Mouse (Mus musculus) embryonic facial prominence, embryonic 13.5 days (tissue): ENCODE measurements around the gene Tmsb15l. TPM values are rescaled to one million over a fixed set of nuclear protein-coding genes. Genes with fewer than 3 reads are reported as not detected.
"Not testable (repeated sequence)": the region's sequence is repeated elsewhere in the genome, so short reads cannot be mapped to it uniquely, and the experiment has no call there.

Source experiments
- ATAC-seq: fragments of 200-750 bp; cut with Nextera tagmentation; 2 replicates; pipeline ENCODE4 v1.8.0; 2017; ENCODE audit warnings: low read depth; ENCODE audit not compliant: insufficient number of reproducible peaks, insufficient read depth, low FRiP score, low TSS enrichment
- H3K27ac ChIP-seq: fragments of 300-500 bp; sonication (generic); 2 replicates; pipeline ENCODE4 v1.5.1; 2015; ENCODE audit warnings: moderate library complexity, mild to moderate bottlenecking, inconsistent platforms
- H3K27me3 ChIP-seq: fragments of 300-500 bp; sonication (generic); 2 replicates; pipeline ENCODE4 v1.6.1; 2015; ENCODE audit warnings: mild to moderate bottlenecking, inconsistent platforms
- H3K36me3 ChIP-seq: fragments of 300-500 bp; sonication (generic); 2 replicates; pipeline ENCODE4 v1.6.1; 2015; ENCODE audit warnings: mild to moderate bottlenecking, inconsistent platforms
- H3K4me1 ChIP-seq: fragments of 300-500 bp; sonication (generic); 2 replicates; pipeline ENCODE4 v1.6.1; 2015; ENCODE audit warnings: inconsistent platforms
- H3K4me2 ChIP-seq: fragments of 300-500 bp; sonication (generic); 2 replicates; pipeline ENCODE4 v1.6.1; 2015; ENCODE audit warnings: moderate library complexity, mild to moderate bottlenecking, inconsistent platforms
- H3K4me3 ChIP-seq: fragments of 300-500 bp; sonication (generic); 2 replicates; pipeline ENCODE4 v1.5.1; 2015; ENCODE audit warnings: mild to moderate bottlenecking, inconsistent platforms
- H3K9ac ChIP-seq: fragments of 300-500 bp; sonication (generic); 2 replicates; pipeline ENCODE4 v1.6.1; 2015; ENCODE audit warnings: mild to moderate bottlenecking, inconsistent platforms
- H3K9me3 ChIP-seq: fragments of 300-500 bp; sonication (generic); 2 replicates; pipeline ENCODE4 v1.6.1; 2016; ENCODE audit warnings: inconsistent platforms
- WGBS: fragments of 180-500 bp; shearing (Covaris S2); methylation state at CpG from one replicate; pipeline ENCODE4 v1.1.7; 2015; ENCODE audit warnings: mixed read lengths; 5-methylcytosine and 5-hydroxymethylcytosine counted together
- polyA plus RNA-seq: library from polyadenylated mRNA; unstranded; fragments of >200 nt; fragmentation: Nextera tagmentation; extraction: Ambion mirVana; gene quantifications from 2 replicates; pipeline ENCODE4 v1.2.1, GENCODE M21; 2015

Tmsb15l gene
- polyA plus RNA-seq, 1 experiment from 2014 or later: 5.0 TPM

DNA sequence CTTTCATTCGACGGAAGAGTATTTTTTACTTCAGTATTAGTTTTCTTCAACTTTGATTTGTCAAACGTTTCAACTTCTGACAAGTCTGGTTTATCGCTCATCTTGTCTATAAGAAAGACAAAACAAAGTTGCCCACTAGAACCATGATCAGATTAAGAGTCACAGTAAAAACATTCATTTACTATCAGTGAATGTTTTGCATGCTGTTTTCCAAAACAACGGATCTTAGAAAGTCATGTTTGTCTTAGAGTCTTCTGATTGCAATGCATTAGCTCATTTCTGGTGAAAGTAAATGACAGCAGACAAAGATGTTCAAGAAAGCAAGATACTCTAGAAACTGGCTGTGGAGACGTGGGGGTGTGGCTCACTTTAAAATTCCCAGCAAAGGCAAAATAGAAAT is 1.3 kb downstream of the Tmsb15l start, which contains the start of gene Tmsb15b2:
TSS of gene Tmsb15b2 (minus strand) at position 101 of the 400 bp plus-strand sequence.
- H3K4me2 ChIP-seq: peak within 1 kb of the TSS; percentile 57
- 81% methylated on average over 6 of the region's 6 CpGs for WGBS
- peak within 1 kb of the TSS; percentile 52 for H3K4me3 ChIP-seq
- H3K4me1 ChIP-seq, ATAC-seq, H3K27me3 ChIP-seq, H3K9me3 ChIP-seq, H3K36me3 ChIP-seq, H3K27ac ChIP-seq: not testable (repeated sequence)
- peak within 1 kb of the TSS; percentile 65 for H3K9ac ChIP-seq

DNA sequence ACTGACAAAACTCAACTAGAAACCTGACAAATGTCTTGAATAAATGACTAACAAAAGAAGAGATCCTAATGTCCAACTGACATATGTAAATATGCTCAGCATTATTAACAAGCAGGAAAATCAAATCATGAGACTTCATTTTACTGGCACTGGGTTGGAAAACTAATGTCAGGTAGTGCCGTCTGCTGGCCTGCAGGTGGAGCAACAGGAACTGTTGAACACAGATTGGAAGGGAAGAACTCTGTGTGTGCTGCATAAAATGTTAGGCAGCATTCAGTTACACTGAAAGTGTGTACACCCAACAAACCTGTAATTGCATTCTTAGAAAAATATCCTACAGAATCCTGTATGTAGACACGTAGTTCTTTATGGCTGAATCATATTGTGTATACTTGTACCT is 17.0 kb downstream of the Tmsb15l start:
- H3K27me3 ChIP-seq: no peaks in the 10 kb centered on the region
- no peak for ATAC-seq
- no peak overlapping the region for H3K9ac ChIP-seq
- H3K4me2 ChIP-seq: no peak overlapping the region
- H3K9me3 ChIP-seq: no peaks in the 10 kb centered on the region
- H3K4me3 ChIP-seq: no peak overlapping the region
- no peaks in the 10 kb centered on the region for H3K4me1 ChIP-seq
- 27% methylated on average over 2 of the region's 2 CpGs for WGBS
- no peaks in the 10 kb centered on the region for H3K36me3 ChIP-seq
- no peak overlapping the region for H3K27ac ChIP-seq

DNA sequence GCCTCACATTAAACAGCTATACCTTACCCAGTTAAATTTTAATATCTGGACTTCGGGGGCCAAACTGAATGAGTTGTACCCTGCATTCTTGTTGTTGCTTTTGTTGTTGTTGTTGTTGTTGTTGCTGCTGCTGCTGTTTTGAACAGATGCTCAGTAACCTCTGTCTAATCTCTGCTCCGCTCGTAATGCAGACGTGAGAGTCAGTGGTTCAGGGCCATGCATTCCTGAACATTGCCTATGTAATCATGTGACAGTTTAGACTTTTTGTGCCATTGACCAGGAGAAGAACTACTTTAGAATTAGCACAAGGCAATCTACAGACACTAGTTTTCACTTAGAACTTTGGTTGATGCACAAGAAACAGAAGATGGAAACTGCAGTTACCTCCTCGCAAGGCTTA is 18.4 kb downstream of the Tmsb15l start:
- not testable (repeated sequence) for H3K9ac ChIP-seq, H3K4me1 ChIP-seq, H3K9me3 ChIP-seq, H3K27ac ChIP-seq, H3K27me3 ChIP-seq, ATAC-seq, H3K36me3 ChIP-seq
- Histone ChIP-seq H3K4me3 (peak overlapping the region; percentile 45), H3K4me2 (peak overlapping the region; percentile 52)
- 57% methylated on average over 5 of the region's 5 CpGs for WGBS

DNA sequence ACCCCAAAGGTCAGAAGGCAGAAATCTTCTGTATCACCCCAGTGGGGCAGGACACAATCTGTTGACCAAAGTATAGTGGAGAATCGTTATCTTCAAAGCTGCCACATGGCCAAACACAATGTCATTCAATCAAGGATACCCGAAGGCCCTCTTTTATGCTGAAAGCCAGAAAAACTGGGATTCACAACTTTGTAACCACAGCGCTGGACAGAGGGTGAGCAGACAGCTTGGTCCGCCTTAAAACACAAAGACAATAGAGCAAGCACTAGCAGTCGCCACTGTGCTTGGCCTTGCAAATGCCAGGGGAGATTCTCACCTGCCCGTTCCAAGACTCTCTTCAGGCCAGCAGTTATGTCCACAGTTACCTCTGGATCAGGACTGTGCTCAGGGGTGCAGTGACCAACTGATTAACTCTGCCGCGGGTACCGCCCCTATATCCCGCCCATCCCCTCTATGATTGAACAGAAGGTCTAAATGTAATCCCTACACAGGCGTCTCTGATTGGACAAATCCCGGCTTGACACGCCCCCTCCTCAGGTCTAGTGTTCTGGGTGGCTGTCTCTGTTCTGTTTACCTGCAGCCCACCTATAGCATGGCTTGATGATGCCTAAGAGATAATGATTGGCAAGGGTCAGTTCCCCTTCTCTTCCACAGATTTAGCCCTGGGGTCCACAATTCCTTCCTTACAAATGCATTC is 18.9 kb downstream of the Tmsb15l start:
- H3K9ac ChIP-seq: peak overlapping the region; percentile 61; the same call in 1 of the 2 replicates
- WGBS: 30% methylated on average over 13 of the region's 13 CpGs
- peak overlapping the region; percentile 45 for H3K4me3 ChIP-seq
- not testable (repeated sequence) for H3K27me3 ChIP-seq, H3K27ac ChIP-seq, H3K9me3 ChIP-seq, H3K4me1 ChIP-seq, H3K36me3 ChIP-seq
- peak overlapping the region; percentile 52 for H3K4me2 ChIP-seq
- peak; percentile 95 for ATAC-seq

DNA sequence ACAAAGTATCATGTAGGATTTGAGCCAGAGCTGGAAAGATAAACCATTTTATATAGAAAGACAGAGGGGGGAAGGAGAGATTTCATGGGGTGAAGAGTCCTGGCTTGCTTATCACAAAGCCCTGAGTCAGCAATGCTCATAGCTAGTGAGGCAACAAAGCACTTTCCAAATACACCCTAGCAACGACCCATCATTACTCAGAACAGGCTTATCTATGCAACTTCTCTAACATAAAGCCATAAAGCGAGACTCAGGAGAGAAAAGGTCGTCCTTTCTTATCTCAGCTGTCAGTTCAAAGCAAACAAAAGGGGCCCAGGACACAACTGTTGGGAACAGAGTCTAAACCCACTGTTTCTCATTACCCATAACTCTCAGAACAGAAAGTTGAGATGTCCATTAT is 38.7 kb downstream of the Tmsb15l start:
- WGBS: 57% methylated on average over 3 of the region's 3 CpGs
- no peaks in the 10 kb centered on the region for H3K9me3 ChIP-seq

DNA sequence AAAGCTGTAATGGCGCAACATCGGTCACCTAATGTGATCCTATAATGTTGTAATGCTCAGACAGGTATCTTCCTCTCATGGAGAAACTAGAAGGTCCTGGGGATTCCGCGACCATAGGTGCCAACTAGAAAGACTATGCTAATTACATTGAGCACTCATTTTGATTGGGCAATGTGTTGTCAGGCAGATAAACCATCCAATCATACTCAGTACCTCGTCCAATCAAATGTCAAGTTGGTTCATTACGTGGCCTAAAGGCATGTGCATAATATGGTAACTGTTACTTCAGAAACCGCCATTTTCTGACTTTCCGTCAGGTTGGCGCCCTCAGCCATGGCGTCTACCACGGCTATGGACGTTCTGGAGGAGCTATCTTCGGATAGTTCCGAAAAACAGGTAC is 49.6 kb downstream of the Tmsb15l start, which contains the start of gene H2bfm:
TSS of gene H2bfm (plus strand) at position 295 of the 400 bp plus-strand sequence.
- no peak within 1 kb of the TSS for H3K9ac ChIP-seq
- peaks cover 3% of the 10 kb centered on the region; the same call in 1 of the 2 replicates for H3K9me3 ChIP-seq
- 91% methylated on average over 14 of the region's 14 CpGs for WGBS
- H3K4me2 ChIP-seq: no peak within 1 kb of the TSS
- H3K4me3 ChIP-seq: no peak within 1 kb of the TSS
- no peaks in the 10 kb centered on the region for H3K4me1 ChIP-seq
- no peaks in the 10 kb centered on the region for H3K27me3 ChIP-seq
- no peak for ATAC-seq
- no peak within 1 kb of the TSS for H3K27ac ChIP-seq
- no peaks in the 10 kb centered on the region for H3K36me3 ChIP-seq

More for the DNA sequence above, 38.7 kb downstream of the Tmsb15l start:
- no peak overlapping the region for H3K4me2 ChIP-seq
- no peaks in the 10 kb centered on the region for H3K36me3 ChIP-seq
- no peak for ATAC-seq
- no peak overlapping the region for H3K27ac ChIP-seq
- H3K4me1 ChIP-seq: no peaks in the 10 kb centered on the region
- no peak overlapping the region for H3K4me3 ChIP-seq
- no peak overlapping the region for H3K9ac ChIP-seq
- 0 out of 2 replicates have a peak, but pooled peaks cover 2% of the 10 kb centered on the region for H3K27me3 ChIP-seq

DNA sequence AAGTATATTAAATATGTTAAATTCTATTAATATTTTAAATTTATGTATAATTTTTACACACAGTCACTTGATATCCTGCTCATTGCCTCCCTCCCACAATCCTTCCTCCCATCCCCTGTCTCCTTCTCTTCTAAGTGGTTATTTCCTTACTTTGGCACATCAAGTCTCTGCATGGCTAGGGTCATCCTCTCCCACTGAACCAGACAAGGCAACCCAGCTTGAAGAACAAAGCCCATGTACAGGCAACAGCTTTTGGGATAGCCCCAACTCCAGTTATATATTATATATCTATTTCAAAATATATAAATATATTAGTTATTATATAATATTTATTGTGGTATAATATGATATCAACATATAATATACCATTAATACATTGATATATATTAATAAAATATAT is 50.8 kb downstream of the Tmsb15l start:
- Histone ChIP-seq H3K36me3 (no peaks in the 10 kb centered on the region), H3K27me3 (no peaks in the 10 kb centered on the region), H3K27ac (no peak overlapping the region), H3K9me3 (peaks cover 3% of the 10 kb centered on the region; the same call in 1 of the 2 replicates), H3K4me2 (no peak overlapping the region), H3K9ac (no peak overlapping the region), H3K4me1 (no peaks in the 10 kb centered on the region), H3K4me3 (no peak overlapping the region)
- ATAC-seq: no peak

Other genes starting within 250 kb of the Tmsb15l start
- gene Morf4l2, start 233.2 kb downstream of the Tmsb15l start, polyA plus RNA-seq: 603 and 642 TPM in 2 replicates
- not detected in 2 replicates for gene Glra4, start 196.7 kb downstream of the Tmsb15l start, polyA plus RNA-seq
- gene Plp1, start 154.2 kb downstream of the Tmsb15l start, polyA plus RNA-seq: 9.5 and 9.7 TPM in 2 replicates
- gene Rab9b, start 108.1 kb downstream of the Tmsb15l start, polyA plus RNA-seq: 0.31 and 0.56 TPM in 2 replicates
- gene H2bfm, start 49.5 kb downstream of the Tmsb15l start, polyA plus RNA-seq: not detected in 2 replicates
- 101 and 117 TPM in 2 replicates for gene Tmsb15b2, start 1.4 kb downstream of the Tmsb15l start, polyA plus RNA-seq
- gene Tmsb15b1, start within 50 bp of the Tmsb15l start, polyA plus RNA-seq: 45.1 and 49.1 TPM in 2 replicates
- gene Zcchc18, start 16.3 kb upstream of the Tmsb15l start, polyA plus RNA-seq: 32.5 and 35.0 TPM in 2 replicates
- gene Slc25a53, start 61.4 kb upstream of the Tmsb15l start, polyA plus RNA-seq: 14.1 and 14.4 TPM in 2 replicates
- 7.8 and 8.8 TPM in 2 replicates for gene Fam199x, start 72.7 kb upstream of the Tmsb15l start, polyA plus RNA-seq
- gene Esx1, start 145.2 kb upstream of the Tmsb15l start, polyA plus RNA-seq: not detected in 2 replicates